Mouse (Mus musculus): ENCODE data around the gene Grb10.

The Grb10 gene

DNA sequence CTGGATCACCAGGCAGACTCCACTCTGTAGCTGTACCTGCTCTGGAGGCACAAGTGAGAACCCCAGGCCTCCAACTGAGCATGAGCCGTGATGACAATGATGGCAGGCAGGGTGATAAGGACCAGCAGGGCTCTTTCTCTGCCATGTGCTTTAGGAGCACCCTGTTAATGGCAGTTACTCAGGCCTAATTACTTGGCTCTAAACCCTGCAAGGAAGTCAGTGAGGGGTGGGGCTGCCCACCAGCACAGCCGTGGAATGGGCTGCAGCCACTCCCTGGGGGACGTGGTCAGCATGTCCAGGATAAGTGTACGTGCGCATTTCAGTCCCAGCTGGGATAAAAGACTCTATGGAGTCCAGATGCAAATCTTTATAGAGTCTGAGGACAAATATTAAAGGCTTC lies 5.7 kb downstream of the Grb10 start:
- no peak for DNase-seq

DNA sequence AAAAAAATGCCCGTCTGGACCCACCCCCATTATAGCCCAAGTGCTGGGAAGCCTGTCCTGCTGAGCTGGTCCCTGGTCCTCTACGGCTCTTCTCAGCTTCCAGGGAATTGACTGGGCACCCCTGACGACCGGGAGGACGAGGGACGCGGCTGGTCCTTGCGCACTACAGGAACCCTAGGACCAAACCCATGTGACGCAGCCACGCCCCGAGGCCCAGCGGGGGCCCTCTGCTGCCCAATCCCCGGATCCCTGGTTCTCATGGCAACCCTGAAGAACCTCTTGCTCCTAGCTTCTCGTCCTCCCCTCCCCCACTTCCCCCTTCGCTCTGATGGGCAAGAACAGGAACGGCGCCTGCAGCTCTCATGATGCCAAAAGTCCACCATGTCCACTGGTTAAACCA lies 11.8 kb downstream of the Grb10 start:
- no peak for DNase-seq

DNA sequence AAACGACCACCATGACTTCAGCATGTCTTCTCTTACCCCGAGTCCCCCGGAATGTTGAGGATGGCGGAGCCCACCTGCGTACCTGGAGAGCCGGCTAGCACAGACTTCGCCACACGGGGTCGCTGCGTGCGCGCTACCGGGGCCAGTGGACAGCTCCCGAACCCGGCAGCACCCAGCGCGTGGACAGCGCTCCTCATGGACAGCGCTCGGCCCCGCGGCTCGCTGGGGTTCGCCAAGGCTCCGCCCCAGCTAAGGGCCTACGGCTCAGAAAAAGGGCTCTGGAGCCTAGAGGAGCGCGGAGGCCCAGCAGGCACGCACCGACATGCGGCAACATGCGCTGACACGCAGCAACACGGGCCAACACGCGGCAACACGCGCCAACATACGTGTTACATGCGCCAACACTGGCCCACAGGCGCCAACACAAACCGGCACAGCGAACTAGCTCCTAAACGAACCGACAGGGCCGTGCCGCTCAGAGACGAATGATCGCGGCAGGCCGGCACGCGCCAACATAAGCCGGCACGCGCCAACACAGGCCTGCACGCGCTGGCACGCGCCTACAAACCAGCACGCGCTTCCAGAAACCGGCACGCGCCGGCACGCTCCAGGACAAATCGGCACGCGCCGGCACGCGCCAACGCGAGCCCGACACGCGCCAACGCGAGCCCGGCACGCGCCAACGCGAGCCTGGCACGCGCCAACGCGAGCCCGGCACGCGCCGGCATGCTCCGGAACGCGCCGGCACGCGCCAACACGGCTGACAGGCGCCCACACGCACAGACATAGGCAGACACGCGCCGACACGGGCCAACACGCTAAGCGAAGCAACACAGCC lies 12.5 kb downstream of the Grb10 start:
- peak; percentile 69 for DNase-seq

DNA sequence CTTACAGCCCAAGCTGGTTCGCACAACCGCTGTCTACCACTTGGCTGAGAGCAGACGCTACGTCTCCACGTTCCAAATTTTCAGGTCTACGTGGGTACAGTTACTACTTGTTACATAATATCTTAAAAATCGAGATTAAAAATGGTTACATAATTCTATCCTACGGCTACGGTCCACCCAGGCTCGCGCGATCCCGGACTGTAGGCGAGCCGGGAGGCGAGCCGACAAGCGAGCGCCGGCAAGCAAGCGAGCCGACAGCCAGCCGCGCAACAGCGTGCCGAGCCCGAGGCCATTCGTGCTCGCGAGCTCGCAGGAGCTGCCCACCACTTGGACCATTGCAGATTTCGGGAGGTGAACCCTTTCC lies 13.1 kb downstream of the Grb10 start:
- DNase-seq: no peak

DNA sequence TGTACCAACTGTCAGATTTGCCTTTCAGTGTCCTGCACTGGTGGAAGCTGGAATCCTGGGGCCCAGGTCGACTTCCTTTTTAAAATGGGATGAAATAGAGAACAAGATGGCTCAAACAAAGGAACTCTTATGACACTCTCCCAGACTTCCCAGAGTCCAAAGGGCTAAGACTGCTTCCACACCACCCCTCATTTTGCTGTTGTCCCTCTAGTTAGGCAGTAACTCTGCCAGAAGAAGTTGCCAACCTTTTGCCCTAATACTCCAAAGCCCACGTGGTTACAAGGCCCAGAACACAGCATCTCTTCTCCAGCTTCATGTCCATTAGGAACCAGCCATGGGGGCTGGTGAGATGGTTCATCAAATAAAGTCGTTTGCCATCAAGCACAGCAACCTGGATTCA lies 15.4 kb downstream of the Grb10 start:
- peak; percentile 75 for DNase-seq

DNA sequence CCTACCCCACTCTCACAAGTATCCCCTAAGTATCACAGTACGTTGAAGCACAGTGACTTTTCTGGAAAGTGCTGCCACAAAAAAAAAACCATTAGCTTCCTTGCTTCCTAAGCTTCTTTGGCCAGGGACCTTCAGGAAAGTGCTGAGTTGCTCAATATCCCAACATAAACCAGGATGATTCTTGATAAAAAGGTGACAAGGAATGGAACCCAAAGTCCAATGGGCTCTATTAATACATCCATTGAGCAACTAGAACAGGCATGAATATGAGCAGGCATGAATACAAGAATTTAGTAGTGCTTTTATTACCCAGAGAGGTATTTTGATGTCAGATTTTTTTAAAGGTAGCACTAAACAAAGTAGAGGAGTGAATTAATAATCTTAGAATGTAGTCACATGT lies 18.8 kb downstream of the Grb10 start:
- DNase-seq: no peak

DNA sequence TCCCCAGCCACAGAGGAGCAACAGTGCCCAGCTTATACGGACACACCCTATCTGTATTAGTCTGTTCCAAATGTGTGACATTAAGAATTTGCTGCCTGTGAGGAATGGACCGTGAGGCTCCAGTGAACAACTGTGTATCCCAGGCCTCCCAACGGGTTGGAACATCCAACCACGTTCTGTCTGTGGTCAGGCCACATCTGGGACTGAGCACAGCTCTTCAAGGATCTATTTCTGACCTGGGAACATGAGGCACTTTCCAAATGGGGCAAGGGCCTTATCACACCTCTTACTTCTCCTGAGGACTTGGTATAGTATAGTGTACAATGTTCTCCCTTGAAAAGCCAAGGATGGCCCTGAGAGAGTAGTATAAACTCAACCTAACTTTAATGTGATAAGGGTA lies 19.9 kb downstream of the Grb10 start:
- no peak for DNase-seq

DNA sequence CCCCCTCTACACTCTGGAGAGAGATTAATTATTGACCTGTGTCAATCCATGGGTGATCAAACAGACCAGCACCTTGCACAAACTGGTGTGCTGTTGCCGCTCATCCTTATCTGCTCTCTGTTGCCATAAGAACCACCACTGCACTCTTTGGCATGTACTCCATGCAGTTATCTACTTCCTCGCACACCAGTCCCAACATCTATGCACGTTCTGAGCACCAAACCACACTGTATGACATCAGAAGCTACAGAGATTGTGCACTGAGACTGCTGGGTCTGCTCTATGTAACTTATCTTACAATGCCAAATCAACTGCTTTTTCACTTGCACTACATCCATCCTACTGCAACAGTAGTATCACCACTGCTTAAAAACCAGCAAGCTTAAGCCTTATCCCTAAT lies 28.4 kb downstream of the Grb10 start:
- no peak for DNase-seq

DNA sequence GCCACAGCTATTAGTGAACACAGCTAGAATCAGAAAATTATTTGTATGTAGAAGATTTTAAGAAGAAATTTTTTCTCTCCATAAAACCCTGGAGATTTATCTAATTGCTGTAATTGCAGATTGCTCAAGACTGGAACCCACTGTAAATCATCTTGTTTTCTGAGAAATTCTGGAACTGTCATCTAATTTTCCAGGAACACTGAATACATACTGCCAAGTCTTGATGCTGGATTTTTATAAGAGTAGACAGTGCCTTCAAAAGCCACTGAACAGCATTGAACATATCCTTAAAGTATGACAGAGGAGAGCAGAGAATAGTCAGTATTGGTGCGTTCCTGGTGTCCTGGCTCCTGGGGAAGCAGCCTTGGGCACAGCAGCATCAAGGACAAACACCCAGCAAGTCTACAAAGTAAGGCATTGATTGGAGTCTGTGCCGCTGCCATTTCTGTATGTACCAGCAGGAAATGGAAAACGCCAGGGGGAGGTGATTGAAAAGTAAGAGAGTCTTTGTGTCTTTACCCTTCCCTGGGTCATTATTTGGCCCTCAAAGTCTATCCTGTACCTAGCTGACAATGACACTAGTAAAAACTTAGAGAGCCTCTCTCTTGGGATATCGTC lies 38.1 kb downstream of the Grb10 start:
- DNase-seq: no peak

DNA sequence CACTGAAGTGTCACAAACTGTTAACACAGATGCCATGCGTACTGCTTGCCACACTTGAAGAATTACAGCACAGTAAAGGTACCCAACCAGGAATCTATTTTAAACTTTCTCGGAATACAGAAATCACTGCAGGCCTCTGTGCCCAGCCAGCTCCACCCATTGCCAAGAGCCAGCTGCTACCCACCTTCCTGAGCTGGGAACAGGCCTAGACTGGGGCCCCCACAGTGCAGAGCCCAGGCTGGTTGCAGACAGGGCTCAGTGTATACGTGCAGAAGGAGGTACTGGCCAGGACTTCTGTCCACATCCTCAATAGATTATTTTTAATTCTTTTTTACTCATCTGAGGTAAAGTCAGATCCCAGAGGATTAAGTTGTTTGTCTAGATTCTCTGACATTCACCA lies 39.6 kb downstream of the Grb10 start:
- DNase-seq: no peak

DNA sequence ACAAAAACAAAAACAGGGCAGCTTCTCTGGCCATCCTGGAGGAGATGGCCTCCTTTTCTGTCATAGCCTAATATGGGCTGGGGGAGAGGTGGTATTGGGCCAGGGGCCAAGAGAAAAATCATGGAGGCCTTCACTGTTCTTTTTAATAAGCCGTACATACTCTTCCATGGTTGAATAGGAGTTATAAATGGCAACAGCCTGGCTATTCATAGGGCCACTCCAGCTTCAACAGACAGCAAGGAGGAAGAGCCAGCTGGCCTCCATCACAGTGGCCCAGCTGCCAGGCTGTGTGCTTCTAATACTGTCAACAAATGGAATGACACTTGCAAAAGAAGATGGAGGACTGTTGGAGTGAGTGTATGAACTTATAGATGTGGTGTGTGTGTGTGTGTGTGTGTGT lies 41.4 kb downstream of the Grb10 start:
- no peak for DNase-seq

DNA sequence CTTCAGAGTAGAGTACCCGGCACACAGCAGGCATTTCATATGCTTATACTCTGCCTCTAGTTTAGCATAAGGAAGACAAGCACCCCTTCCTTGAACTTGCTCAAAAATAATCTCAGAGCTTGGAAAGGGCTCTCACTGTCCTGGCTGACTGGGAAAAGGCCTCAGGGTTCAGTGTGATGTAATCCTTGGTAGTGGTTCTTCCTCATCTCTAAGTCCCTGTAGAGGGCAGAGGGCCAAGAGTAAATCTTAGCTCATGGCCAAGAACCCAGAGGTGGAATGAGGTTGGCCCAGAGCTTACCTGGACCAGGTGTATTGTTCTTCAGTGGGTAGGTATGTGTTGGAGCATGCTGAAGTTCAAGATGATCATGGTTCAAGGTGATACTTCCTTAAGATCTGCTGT lies 43.1 kb downstream of the Grb10 start:
- DNase-seq: no peak

DNA sequence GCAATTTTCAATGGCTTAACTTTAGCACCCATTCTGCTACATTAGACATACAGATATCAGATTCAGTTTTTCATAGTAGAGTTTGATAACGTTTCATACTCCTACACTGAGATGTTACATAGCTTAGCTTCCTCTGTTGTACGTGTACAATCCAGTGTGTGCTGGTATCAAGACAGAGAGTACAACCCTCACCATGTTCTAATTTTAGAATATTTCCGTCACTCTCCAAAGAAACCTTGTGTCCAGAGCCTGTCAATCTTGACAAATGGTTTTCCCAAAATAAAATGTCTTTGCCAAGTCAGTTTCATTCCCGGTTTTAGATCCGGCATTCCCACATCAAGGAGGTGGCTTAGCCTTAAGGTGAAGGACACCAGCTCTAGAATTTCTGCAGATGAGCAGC lies 44.7 kb downstream of the Grb10 start:
- no peak for DNase-seq

DNA sequence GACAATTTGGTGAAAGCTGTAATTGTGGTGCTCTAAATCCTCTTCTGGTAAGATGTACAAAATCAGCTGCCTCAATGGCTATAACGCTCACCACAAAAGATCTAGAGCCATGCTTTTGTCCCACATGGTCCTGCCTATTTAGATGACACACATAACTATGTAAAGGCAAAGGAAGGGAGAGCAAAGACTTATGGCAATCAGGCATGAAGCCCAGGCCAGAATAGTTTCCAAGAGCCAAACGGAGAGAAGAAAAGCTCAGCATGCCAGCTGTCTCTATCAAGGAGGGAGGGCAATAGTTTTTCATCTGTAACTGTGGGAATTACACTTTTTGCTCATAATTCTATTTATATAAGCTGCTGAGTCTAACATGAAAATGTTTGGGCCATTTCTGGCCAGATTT lies 45.3 kb downstream of the Grb10 start:
- no peak for DNase-seq

DNA sequence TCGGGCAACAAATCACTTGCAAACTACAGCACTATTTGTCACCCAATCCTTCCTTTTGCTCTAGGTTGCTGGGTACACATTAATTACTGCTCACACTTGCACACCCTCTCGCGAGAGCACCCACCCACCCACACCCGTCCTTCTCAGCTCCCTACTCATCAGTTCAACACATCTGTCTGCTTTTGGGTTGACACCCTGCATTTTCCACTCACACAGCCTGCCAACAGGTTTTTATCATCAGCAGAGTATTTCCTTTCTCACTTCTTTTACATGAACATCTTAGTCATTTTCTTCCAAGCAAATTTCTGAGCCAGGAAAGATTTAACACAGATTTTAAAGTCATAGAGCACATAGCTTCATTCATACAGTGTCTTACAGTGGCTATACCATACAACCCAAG lies 48.6 kb downstream of the Grb10 start:
- no peak for DNase-seq

DNA sequence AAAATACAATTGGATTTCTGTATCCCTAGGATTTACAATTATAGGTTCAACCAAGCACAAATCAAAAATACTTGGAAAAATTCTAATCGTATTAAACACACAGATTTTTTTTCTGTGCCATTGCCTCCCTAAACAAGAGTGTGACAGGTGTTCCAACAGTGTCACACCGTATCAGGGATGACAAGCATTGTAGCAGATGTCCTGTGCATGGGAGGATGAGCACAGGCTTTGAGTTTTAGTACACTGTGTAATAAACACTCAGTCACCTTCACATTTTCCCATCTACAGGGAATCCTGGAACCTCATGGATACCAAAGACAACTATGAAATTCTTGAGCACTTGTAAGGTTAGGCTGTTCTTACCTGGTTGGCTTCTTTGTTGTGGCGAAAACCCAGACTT lies 51.2 kb downstream of the Grb10 start:
- no peak for DNase-seq

DNA sequence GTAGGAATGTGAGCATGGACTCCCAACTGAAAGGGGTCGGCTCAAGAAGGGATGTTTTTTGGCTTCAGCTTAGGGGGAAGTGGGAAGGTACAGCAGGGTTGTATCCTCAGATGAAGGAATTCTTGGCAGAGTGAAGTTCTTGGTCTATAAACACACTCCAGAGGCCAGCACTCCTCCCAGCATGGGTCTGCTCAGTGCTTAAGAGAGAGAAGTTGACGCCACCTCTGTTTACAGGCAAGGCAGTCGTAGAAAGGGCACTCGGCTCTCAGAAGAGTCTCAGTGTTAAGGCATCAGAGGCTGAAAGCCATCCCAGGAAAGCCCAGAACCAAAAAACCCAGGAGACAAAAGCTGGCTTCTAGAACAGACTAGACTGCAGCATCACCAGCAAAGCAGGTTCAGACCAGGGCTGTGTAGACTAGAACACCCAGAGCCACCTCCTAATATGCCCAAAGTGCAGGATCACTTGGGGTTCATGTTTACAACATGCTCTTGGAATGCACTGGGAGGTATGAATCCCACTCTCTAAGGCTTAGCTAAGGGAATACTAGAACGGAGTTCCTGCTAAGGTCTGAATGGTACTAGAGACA lies 59.8 kb downstream of the Grb10 start:
- no peak for DNase-seq

DNA sequence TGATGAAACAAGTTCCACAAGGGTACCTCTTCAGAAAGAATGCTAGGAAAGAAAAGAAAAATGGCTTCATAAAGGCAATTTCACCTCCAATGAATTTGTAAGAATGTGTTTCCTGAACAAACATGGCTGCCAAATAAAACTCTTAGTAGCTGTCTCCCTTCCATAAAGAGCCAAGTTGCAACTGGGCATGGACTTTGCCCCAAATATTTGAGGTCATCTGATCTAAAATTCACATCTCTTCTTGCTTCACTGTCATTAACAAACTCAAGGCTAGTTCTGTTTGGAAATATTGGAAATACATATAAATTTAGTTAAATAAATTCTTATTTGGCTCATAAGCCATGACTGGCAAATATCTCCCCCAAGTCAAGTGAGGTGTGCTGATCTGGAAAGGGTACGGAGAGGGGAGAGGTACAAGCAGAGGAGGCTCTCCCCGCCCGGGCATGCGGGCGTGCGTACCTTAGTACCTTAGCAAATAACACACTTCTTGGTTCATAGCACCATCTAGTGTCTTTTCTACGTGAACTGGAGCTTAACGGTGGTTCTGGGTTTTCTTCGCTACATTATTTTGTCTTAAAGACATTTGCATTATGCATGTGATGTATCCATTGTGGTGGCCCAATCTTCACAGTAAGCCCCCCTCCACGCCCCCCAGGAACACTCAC lies 63.8 kb downstream of the Grb10 start:
- peak; percentile 68 for DNase-seq

DNA sequence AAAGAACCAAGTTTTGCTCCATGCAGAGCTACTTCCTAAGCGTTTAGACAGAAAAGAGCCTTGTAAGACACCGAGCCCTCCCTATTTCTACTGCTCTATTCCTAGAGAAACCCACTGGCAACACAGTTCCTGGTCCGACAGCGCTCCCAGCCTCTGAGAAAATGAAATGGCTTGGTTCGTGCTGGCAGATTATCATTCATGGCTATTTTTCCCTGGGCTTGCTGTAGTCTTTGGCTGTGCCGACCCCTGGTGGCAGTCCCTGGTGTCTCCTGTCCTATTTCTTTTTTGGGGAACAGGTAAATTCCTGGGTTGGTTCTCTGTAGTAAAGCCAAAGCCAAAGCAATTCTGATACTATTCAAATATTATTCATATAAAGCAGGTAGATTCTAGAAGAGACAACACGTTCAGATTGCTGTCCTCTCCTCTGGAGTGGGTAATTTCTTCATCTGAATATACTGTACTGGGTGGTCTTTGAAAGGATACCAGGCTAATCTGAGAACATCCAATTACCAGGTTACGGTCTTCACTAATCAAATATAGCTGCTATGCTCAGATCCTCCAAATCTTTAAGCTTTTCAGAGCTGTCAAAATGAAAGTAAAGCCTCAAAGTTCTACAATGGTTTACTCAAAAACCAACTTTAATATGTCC lies 65.0 kb downstream of the Grb10 start:
- peak; percentile 84 for DNase-seq

DNA sequence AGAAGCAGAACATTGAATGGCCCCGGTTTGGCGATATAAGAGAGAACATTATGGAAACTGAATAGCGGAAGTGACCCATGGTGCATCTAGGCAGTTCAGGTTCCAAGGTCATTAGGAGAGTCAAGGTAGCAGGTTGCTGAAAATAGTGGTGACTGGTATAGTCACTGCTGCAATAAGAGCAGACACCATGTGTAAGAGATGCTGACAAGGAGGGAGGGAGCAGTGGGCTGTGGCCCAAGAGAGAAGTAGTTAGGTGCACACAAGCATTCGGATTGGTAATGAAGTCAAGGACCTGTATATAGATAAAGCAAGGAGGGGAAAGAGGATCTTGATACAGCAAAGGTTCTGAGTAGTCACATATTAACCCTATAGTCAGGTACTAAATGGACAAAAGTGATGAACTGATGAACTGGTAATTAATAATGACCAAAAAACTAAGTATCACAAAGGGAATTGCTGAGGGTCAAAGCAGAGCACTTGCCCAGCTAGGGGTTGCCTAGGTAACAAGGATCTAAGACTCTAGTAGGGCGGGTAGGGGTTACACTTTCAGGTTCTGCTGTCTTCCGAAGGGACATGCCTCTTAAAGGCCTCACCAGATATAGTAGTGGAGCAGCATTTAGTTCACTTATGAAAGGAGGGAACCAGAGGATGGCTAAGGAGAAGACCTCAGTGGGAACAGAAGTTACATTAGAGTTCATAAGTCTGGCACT lies 65.9 kb downstream of the Grb10 start:
- DNase-seq: no peak

DNA sequence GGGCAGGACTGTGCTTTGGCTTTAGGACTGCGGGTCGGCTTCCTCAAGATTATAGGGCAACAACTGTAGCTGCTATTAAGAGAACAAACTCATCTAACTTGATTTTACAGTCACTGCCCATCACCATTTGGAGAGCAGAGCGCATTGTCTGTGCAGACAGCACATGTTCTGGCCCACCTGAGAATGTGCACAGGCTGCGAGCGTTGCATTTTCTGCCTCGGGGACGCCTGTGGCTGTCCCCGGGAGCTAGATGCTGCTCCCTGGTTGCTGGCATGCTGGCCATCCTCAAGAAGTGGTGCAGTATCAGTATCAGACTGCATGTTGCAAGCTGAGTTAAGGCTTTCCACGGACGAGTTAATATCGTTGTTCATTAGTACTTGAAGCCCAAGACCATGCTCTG lies 68.2 kb downstream of the Grb10 start:
- no peak for DNase-seq

DNA sequence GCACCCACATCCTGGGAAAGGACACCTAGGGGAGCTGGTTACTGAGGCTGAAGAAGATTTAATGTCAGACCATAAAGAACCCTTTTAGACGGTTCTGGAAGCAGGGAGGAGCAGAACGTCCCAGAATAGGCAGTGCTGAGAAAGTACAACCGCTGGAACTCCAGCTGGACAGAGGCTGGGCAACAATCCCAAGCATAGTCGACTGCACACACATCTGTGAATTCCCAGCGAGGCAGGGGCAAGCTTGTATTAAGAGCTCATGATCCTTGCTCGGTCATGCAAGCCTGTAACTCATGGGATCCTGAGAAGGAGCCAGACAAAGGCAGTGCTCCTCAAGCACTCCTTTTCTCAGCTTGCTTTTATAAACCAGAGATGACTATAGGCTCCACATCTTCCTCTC lies 69.7 kb downstream of the Grb10 start:
- DNase-seq: no peak

DNA sequence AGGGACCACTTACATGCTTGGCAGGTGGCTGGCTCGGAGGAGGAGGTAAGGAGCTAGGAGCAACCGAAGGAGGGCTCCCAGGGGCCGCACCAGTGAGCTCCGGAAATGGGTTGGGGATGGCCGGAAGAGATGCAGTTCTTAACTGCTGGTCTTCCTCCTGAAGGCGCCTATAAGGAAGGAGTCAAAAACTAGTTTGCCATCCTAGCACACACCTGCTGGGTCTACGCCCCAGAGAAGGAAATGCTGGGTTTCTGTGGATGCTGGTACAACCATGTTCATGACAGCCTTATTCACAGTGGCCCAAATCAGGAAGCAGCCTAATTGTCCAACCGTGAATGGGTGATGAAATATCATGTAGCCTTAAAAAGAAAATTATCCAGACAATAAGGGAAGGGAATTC lies 71.0 kb downstream of the Grb10 start:
- no peak for DNase-seq
